Mouse (Mus musculus): ENCODE data around the gene Mmachc.

GRCm38 (mm10) chr4:116721098-116721628 is 13.0 kb upstream of the Mmachc start:
- no peak for TF ChIP-seq POLR2A (IDR thresholded peaks at IDR 0.05; ENCODE audit: insufficient read length, low read depth)
- no peak for TF ChIP-seq MYOG (IDR thresholded peaks at IDR 0.05; ENCODE audit: control insufficient read depth in 1 of 3, insufficient read depth in 1 of 3, insufficient read length in 2 of 3, low read depth in 2 of 3)
- TF ChIP-seq CEBPB (IDR thresholded peaks at IDR 0.05; ENCODE audit: insufficient read depth, poor library complexity, severe bottlenecking): no peak
- no peak for TF ChIP-seq POLR2AphosphoS2 (IDR thresholded peaks at IDR 0.05; ENCODE audit: insufficient read length, low read depth)
- no peak for TF ChIP-seq TCF12 (IDR thresholded peaks at IDR 0.05; ENCODE audit: insufficient read depth, poor library complexity, severe bottlenecking)
